In the genomic region with DNA sequence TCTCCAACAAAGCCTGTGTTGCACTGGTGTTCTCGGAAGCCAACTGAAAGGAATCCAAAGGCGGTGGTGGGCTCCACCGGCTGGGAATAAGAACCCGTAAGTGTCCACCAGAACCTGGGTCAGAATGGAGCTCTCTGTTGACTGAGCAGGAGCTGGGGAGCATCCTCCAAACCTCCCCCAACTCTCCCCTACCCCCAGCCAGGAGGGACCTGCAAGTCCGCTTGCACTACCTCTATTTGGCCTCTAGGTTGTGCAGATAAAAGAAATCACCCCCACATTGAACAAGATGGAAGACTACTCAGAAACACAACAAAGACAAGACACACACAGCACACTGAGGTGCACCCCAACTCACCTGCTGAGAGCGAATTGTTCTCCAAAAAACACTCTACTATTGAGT, we compare ENCODE assay signal across 11 mouse cellular contexts. TPM values are rescaled to one million over a fixed set of nuclear protein-coding genes. Genes with fewer than 3 reads are reported as not detected.
DNase-seq lines count a peak whose midpoint lies in the region; TF ChIP-seq lines count a peak whose summit lies in the region.
"Had no signal": no experiment of that assay in that cellular context is flagged by ENCODE, and none has a peak within 500 bp of the region (broad histone marks: within the 10 kb centered on the region; RNA-seq: fewer than 3 reads in every experiment).

No protein-coding gene starts in this region.

- no peak overlapping the region for H3K4me3 ChIP-seq in kidney, adult 2 months (ENCODE audit: insufficient read depth, low read depth, low read length)
- H3K4me3 ChIP-seq: erythroblast, embryonic 14.5 days; hindbrain, embryonic 15.5 days had no signal

- 0 out of 2 replicates have a peak, but pooled peaks have one; percentile 8 for TF ChIP-seq CTCF in kidney, adult 2 months (conservative IDR thresholded peaks at IDR 0.05; ENCODE audit: insufficient read depth, insufficient read length, low read depth, low read length)

- H3K4me1 ChIP-seq in kidney, adult 2 months (ENCODE audit: control insufficient read depth, insufficient read depth, low read length), result no peaks in the 10 kb centered on the region; the same call in 1 of the 2 replicates

- peaks cover 8% of the 10 kb centered on the region for H3K36me3 ChIP-seq in kidney, adult 2 months (ENCODE audit: control insufficient read depth, insufficient read depth, low read length)
- H3K36me3 ChIP-seq in splenic B cell, adult 2 months (ENCODE audit: control insufficient read depth, insufficient read depth, low read length, poor library complexity, severe bottlenecking), result peaks cover 6% of the 10 kb centered on the region

- no peak for DNase-seq in kidney, adult 2 months
- no peak for DNase-seq in kidney, postnatal 36 days
- peak; percentile 38 for DNase-seq in thymus, postnatal 0 days (ENCODE audit: low spot score)
- no peak for DNase-seq in thymus, postnatal 25 days
- peak; percentile 46 for DNase-seq in ZHBTc4 (ENCODE audit: low read depth, low spot score)
- DNase-seq in splenic B cell, adult 2 months (ENCODE audit: low read depth, low spot score), result peak; percentile 20
- DNase-seq in urinary bladder, adult 2 months (ENCODE audit: low spot score), result no peak
- DNase-seq in embryo, embryonic 11 days, result no peak
- DNase-seq: cerebellum, postnatal 14 days had no signal

- H3K27me3 ChIP-seq in kidney, adult 2 months (replicated peaks; ENCODE audit: control insufficient read depth, insufficient read depth, low read length), result no peaks in the 10 kb centered on the region
- H3K27me3 ChIP-seq in splenic B cell, adult 2 months (ENCODE audit: control insufficient read depth, insufficient read depth, low read length, poor library complexity, severe bottlenecking), result no peaks in the 10 kb centered on the region
- H3K27me3 ChIP-seq: hindbrain, embryonic 15.5 days had no signal

- 94% methylated on average over 6 of the region's 6 CpGs for WGBS in kidney, adult 2 months

- H3K27ac ChIP-seq in kidney, adult 2 months (ENCODE audit: insufficient read depth, low read depth, low read length), result no peak overlapping the region
- H3K27ac ChIP-seq: hindbrain, embryonic 15.5 days had no signal

- TF ChIP-seq POLR2A in kidney, adult 2 months (IDR thresholded peaks at IDR 0.05; ENCODE audit: low read depth, low read length), result no peak

RNA-seq across cellular contexts. Expression of a gene that starts 8.7 kb away (rescaled TPM):
- 502 TPM in 2 replicates for polyA plus RNA-seq in kidney, adult 2 months (2012; rRNA removed)
- polyA plus RNA-seq in thymus, postnatal 0 days (2015; fragmentation: Nextera tagmentation; extraction: Ambion mirVana), result 274 and 292 TPM in 2 replicates
- polyA plus RNA-seq in urinary bladder, adult 2 months (2012; rRNA removed), result 537 and 579 TPM in 2 replicates

RNA-seq across cellular contexts. Expression of a gene that starts 50.4 kb away (rescaled TPM):
- polyA plus RNA-seq in kidney, adult 2 months (2012; rRNA removed), result 8.6 and 9.8 TPM in 2 replicates
- polyA plus RNA-seq in thymus, postnatal 0 days (2015; fragmentation: Nextera tagmentation; extraction: Ambion mirVana), result 10.7 and 13.3 TPM in 2 replicates
- polyA plus RNA-seq in urinary bladder, adult 2 months (2012; rRNA removed), result 9.5 and 9.9 TPM in 2 replicates

RNA-seq across cellular contexts. Expression of a gene that starts 50.8 kb away (rescaled TPM):
- polyA plus RNA-seq in kidney, adult 2 months (2012; rRNA removed), result 6.2 and 7.4 TPM in 2 replicates
- 36.7 and 39.0 TPM in 2 replicates for polyA plus RNA-seq in thymus, postnatal 0 days (2015; fragmentation: Nextera tagmentation; extraction: Ambion mirVana)
- polyA plus RNA-seq in urinary bladder, adult 2 months (2012; rRNA removed), result 11.4 and 12.8 TPM in 2 replicates

Comparison
In these comparisons a context has a peak if more than half of its experiments do, and no peak if none do; other contexts are left out.
1. DNase-seq: peak in thymus, postnatal 0 days (single experiment), ZHBTc4 (single experiment) and splenic B cell, adult 2 months (single experiment); none in kidney, adult 2 months (single experiment), kidney, postnatal 36 days (0 of 2), thymus, postnatal 25 days (single experiment), urinary bladder, adult 2 months (single experiment) and embryo, embryonic 11 days (single experiment).